Mouse (Mus musculus): ENCODE measurements around the gene Hnrnpdl.

The Hnrnpdl gene

GRCm38 (mm10) chr5:100039602-100040142 is at the start of gene Hnrnpdl, which contains the start of gene Enoph1:
TSS of gene Hnrnpdl (minus strand) at chr5:100039664.
TSS of gene Enoph1 (plus strand) at chr5:100039985.
- peak; percentile 98 for DNase-seq (ENCODE audit: low read depth)

- DNase-seq (ENCODE audit: low read depth): peak; percentile 35
These were observed 45.6 kb upstream of the Hnrnpdl start for GRCm38 (mm10) chr5:100085097-100085496.

GRCm38 (mm10) chr5:100083953-100084562 is 44.6 kb upstream of the Hnrnpdl start:
- DNase-seq (ENCODE audit: low read depth): no peak

- no peak for DNase-seq (ENCODE audit: low read depth)
These were observed 42.5 kb upstream of the Hnrnpdl start for GRCm38 (mm10) chr5:100082006-100082405.

GRCm38 (mm10) chr5:100079931-100080275 is 40.4 kb upstream of the Hnrnpdl start:
- no peak for DNase-seq (ENCODE audit: low read depth)

- DNase-seq (ENCODE audit: low read depth): no peak
These were observed 39.8 kb upstream of the Hnrnpdl start for GRCm38 (mm10) chr5:100079040-100079930.

GRCm38 (mm10) chr5:100074571-100074970 is 35.1 kb upstream of the Hnrnpdl start:
- no peak for DNase-seq (ENCODE audit: low read depth)

- no peak for DNase-seq (ENCODE audit: low read depth)
These were observed 33.1 kb upstream of the Hnrnpdl start for GRCm38 (mm10) chr5:100072557-100072956.

- no peak for DNase-seq (ENCODE audit: low read depth)
These were observed 32.1 kb upstream of the Hnrnpdl start for GRCm38 (mm10) chr5:100071541-100071940.

- DNase-seq (ENCODE audit: low read depth): peak; percentile 90
These were observed 30.8 kb upstream of the Hnrnpdl start for GRCm38 (mm10) chr5:100070255-100070654.

GRCm38 (mm10) chr5:100069526-100069925 is 30.1 kb upstream of the Hnrnpdl start:
- no peak for DNase-seq (ENCODE audit: low read depth)

GRCm38 (mm10) chr5:100067579-100067978 is 28.1 kb upstream of the Hnrnpdl start:
- DNase-seq (ENCODE audit: low read depth): no peak

GRCm38 (mm10) chr5:100060876-100061275 is 21.4 kb upstream of the Hnrnpdl start:
- DNase-seq (ENCODE audit: low read depth): no peak

GRCm38 (mm10) chr5:100059326-100059725 is 19.9 kb upstream of the Hnrnpdl start:
- no peak for DNase-seq (ENCODE audit: low read depth)

- DNase-seq (ENCODE audit: low read depth): no peak
These were observed 19.3 kb upstream of the Hnrnpdl start for GRCm38 (mm10) chr5:100058729-100059128.

GRCm38 (mm10) chr5:100057461-100058209 is 18.2 kb upstream of the Hnrnpdl start:
- no peak for DNase-seq (ENCODE audit: low read depth)

GRCm38 (mm10) chr5:100055866-100056369 is 16.5 kb upstream of the Hnrnpdl start:
- DNase-seq (ENCODE audit: low read depth): no peak

- no peak for DNase-seq (ENCODE audit: low read depth)
These were observed 15.5 kb upstream of the Hnrnpdl start for GRCm38 (mm10) chr5:100054807-100055547.

GRCm38 (mm10) chr5:100052728-100053127 is 13.3 kb upstream of the Hnrnpdl start:
- no peak for DNase-seq (ENCODE audit: low read depth)

- no peak for DNase-seq (ENCODE audit: low read depth)
These were observed 10.4 kb upstream of the Hnrnpdl start for GRCm38 (mm10) chr5:100049904-100050303.

GRCm38 (mm10) chr5:100047871-100048270 is 8.4 kb upstream of the Hnrnpdl start:
- peak; percentile 38 for DNase-seq (ENCODE audit: low read depth)
